Mouse (Mus musculus): Measurements from ENCODE around the gene Gper1. TPM values are rescaled to one million over a fixed set of nuclear protein-coding genes. Genes with fewer than 3 reads are reported as not detected.

The Gper1 gene
- 7.8 and 9.4 TPM in 2 replicates for polyA plus RNA-seq (2015; fragmentation: Nextera tagmentation; extraction: Ambion mirVana)

DNA sequence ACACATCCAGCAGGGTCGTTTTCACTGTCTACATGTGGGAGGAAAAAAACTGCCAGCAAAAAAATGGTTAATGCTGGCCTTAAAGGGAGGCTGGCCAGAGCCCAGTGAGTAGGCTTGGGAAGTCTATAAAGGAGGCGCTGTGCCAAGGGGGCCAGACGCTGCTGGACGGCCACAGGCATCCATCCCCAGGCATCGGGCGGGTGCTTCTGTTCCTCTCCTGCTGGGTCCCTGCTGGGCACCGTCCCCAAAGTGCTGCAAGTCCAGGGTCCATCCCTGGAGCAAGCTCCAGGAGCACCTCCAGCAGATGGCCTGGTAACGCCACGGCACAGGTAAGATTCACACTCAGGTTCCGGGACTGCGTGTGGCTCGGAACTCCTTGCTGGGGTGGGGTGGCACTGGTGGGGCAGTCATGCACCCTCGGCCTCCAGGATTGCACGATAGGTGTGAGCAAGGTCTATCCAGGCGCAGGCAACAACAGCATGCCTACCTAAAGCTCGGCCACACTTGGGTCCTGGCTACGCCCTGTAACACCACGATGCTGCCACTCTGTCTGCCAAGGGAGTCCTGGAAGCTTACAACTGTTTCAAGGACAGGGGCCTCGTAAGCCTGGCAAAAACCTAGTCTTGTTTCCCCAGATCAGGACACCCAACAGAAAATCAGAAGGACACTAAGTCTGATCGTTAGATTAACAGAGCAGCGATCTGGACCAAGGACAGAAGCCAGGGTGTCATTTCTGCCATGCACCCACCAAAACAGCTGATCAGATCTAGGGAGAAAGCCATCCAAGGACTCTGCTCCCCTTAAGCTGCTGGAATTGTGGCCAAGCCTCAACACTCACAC is at the start of gene Gper1:
Gper1 (plus strand) TSS at position 126 of the 840 bp plus-strand sequence.
- no peaks in the 10 kb centered on the region for H3K27me3 ChIP-seq (replicated peaks; ENCODE audit: control insufficient read depth, insufficient read depth, low read length)
- peaks cover 21% of the 10 kb centered on the region for H3K4me1 ChIP-seq (ENCODE audit: control insufficient read depth, insufficient read depth, low read depth, low read length)
- peak within 1 kb of the TSS; percentile 51 for H3K9ac ChIP-seq (ENCODE audit: low read depth, low read length)
- H3K4me2 ChIP-seq (ENCODE audit: low read length): peak within 1 kb of the TSS; percentile 48
- H3K27ac ChIP-seq (ENCODE audit: low read depth, low read length): peak within 1 kb of the TSS; percentile 61
- H3K4me3 ChIP-seq (ENCODE audit: low read length): peak within 1 kb of the TSS; percentile 33
- 0 out of 2 replicates have a peak, but pooled peaks have one; percentile 53 for ATAC-seq
- no peaks in the 10 kb centered on the region for H3K9me3 ChIP-seq (ENCODE audit: control insufficient read depth, low read length)
- WGBS: 48% methylated on average over 18 of the region's 21 CpGs
- H3K36me3 ChIP-seq (ENCODE audit: control insufficient read depth, insufficient read depth, low read length): no peaks in the 10 kb centered on the region

DNA sequence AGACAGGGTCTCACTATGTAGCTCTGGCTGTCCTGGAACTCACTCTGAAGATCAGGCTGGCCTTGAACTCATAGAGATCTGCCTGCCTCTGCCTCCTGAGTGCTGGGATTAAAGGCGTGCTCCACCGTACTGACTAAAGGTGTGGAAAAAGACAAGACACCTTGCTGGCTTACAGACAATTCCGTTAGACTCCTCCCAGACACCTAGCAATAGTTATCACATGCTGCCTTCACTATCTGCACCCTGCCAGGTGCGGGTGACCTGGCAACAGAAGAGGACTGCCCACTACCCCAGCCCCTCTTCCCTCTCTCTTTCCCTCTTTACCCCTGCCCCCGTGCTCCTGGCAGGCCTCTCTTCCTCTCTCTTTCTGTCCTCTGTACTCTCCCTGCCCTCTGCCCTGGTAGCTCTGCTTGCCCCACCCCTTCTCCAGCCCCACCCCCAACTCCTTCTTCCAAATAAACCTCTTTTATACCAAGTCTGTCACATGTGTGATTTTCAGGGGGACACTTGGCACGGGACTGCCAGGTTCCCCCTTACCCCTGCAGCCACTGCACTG is 49.0 kb upstream of the Gper1 start:
- 80% methylated on average over 6 of the region's 6 CpGs for WGBS
- no peaks in the 10 kb centered on the region for H3K9me3 ChIP-seq (ENCODE audit: control insufficient read depth, low read length)
- no peaks in the 10 kb centered on the region for H3K36me3 ChIP-seq (ENCODE audit: control insufficient read depth, insufficient read depth, low read length)
- H3K4me1 ChIP-seq (ENCODE audit: control insufficient read depth, insufficient read depth, low read depth, low read length): peaks cover 18% of the 10 kb centered on the region
- H3K4me2 ChIP-seq (ENCODE audit: low read length): no peak overlapping the region
- H3K27me3 ChIP-seq (replicated peaks; ENCODE audit: control insufficient read depth, insufficient read depth, low read length): no peaks in the 10 kb centered on the region
- H3K4me3 ChIP-seq (ENCODE audit: low read length): no peak overlapping the region
- no peak overlapping the region for H3K9ac ChIP-seq (ENCODE audit: low read depth, low read length)
- no peak for ATAC-seq
- H3K27ac ChIP-seq (ENCODE audit: low read depth, low read length): no peak overlapping the region

DNA sequence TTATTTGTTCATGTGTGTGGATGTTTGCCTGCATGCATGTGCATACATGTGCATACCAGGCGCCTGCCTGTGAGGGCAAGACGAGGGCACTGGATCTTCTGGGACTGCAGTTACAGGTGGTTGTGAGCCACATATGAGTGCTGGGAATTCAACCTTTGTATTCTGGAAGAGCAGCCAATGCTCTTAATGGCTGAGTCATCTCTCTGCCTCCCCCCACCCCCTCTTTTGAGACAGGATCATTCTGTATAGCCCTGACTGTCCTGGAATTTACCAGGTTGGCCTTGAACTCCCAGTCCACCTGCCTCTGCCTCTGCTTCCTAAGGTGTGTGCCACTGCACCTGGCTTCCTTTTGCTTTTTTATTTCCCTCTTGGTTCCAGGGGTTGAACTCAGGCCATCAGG is 48.1 kb upstream of the Gper1 start:
- Histone ChIP-seq H3K36me3 (ENCODE audit: control insufficient read depth, insufficient read depth, low read length) (no peaks in the 10 kb centered on the region), H3K4me3 (ENCODE audit: low read length) (no peak overlapping the region), H3K9ac (ENCODE audit: low read depth, low read length) (no peak overlapping the region), H3K27me3 (replicated peaks; ENCODE audit: control insufficient read depth, insufficient read depth, low read length) (no peaks in the 10 kb centered on the region), H3K27ac (ENCODE audit: low read depth, low read length) (no peak overlapping the region), H3K4me2 (ENCODE audit: low read length) (no peak overlapping the region), H3K9me3 (ENCODE audit: control insufficient read depth, low read length) (no peaks in the 10 kb centered on the region), H3K4me1 (ENCODE audit: control insufficient read depth, insufficient read depth, low read depth, low read length) (peaks cover 20% of the 10 kb centered on the region)
- no peak for ATAC-seq
- 75% methylated on average over 2 of the region's 2 CpGs for WGBS

DNA sequence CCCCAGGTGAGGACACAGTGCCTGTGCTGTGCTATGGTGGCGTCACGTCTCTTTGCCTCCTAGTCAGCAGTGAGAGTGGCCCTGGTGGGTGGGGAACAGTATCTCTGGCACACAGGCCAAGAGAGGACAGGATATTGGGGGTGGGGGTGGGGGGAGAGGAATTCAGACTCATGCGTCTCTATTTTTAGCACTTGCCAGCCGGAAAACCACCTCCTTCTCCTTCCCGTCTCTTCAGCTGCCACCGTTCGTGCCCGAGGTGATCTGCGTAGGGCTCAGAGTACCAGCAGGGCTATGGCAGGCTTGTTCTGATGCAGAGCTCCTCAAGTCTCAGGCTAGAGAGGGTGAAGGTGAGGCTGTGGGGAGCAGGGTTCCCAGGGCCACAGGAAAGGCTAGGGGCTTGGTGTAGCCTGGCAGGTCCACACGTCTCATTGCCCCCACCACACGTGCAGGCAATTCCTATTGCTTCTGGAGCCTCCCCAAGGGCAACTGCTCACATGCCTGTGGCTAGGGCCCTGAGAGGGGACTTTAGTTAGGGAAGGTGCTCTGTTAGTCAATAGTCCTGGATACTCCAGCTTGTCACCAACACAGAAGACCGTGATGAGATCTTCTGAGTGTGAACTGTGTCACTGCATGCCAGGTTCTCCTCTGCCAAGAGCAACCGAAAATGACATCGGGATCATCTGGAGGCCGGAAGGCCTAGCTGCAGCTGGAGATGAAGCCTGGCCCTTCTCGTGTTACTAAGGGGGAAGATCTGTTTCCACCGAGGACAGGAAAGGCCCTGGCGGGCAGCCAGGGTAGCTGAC is 45.3 kb upstream of the Gper1 start, which contains the start of gene Gpr146:
Gpr146 (plus strand) TSS at position 230 of the 803 bp plus-strand sequence.
- peaks cover 21% of the 10 kb centered on the region for H3K4me1 ChIP-seq (ENCODE audit: control insufficient read depth, insufficient read depth, low read depth, low read length)
- no peaks in the 10 kb centered on the region for H3K9me3 ChIP-seq (ENCODE audit: control insufficient read depth, low read length)
- H3K4me2 ChIP-seq (ENCODE audit: low read length): no peak within 1 kb of the TSS
- no peaks in the 10 kb centered on the region for H3K36me3 ChIP-seq (ENCODE audit: control insufficient read depth, insufficient read depth, low read length)
- 0 out of 2 replicates have a peak within 1 kb of the TSS, but pooled peaks have one; percentile 1 for H3K27ac ChIP-seq (ENCODE audit: low read depth, low read length)
- no peak within 1 kb of the TSS for H3K4me3 ChIP-seq (ENCODE audit: low read length)
- H3K27me3 ChIP-seq (replicated peaks; ENCODE audit: control insufficient read depth, insufficient read depth, low read length): no peaks in the 10 kb centered on the region
- H3K9ac ChIP-seq (ENCODE audit: low read depth, low read length): no peak within 1 kb of the TSS
- ATAC-seq: no peak
- 75% methylated on average over 18 of the region's 18 CpGs for WGBS

DNA sequence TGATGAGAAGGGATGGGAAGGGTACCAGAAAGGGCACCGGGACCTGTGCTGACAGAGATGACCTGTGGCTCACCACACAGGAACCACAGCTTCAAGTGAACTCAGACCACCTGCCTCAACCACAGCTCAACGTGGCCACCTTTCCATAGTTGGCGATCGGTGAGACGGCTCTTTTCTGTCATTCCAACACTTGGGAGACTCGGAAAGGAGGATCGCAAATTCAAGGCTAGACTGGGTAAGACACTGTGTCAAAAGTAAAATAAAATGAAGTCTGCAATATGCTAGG is 44.7 kb upstream of the Gper1 start:
- Histone ChIP-seq H3K36me3 (ENCODE audit: control insufficient read depth, insufficient read depth, low read length) (no peaks in the 10 kb centered on the region), H3K9me3 (ENCODE audit: control insufficient read depth, low read length) (no peaks in the 10 kb centered on the region), H3K27me3 (replicated peaks; ENCODE audit: control insufficient read depth, insufficient read depth, low read length) (no peaks in the 10 kb centered on the region), H3K4me3 (ENCODE audit: low read length) (no peak overlapping the region), H3K4me2 (ENCODE audit: low read length) (no peak overlapping the region), H3K27ac (ENCODE audit: low read depth, low read length) (no peak overlapping the region), H3K9ac (ENCODE audit: low read depth, low read length) (no peak overlapping the region), H3K4me1 (ENCODE audit: control insufficient read depth, insufficient read depth, low read depth, low read length) (peaks cover 23% of the 10 kb centered on the region)
- no peak for ATAC-seq
- 92% methylated on average over 7 of the region's 7 CpGs for WGBS

DNA sequence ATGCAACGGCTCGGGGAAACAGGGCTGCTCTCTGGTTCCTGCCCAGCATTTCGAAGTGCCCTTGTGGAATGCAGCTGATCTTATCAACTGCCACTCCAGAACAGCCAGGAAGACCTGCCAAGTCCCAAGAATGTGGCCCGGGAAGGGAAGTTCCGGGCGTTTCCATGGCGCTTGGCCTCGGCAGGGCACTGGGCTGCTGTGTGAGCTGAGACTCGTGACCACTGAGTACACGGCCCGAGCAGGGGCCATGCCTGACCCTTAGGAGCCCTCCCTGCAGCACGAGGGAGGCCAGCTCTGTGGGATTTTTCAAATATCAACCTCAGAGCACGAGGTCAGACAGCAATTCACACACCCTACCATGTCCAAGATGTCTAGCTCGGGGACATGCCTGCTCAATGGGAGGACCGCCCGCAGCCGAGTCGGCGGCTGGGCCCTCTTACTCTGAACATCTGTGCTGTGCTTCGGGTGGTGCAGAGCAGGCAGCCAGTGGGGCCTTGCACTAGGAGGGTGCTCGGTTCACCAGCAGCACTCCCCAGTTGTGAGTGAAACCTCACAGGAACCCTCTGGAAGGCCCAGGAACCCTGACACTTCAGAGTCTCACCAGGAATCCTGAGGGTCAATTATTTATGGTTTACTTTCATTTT is 43.8 kb upstream of the Gper1 start:
- H3K4me3 ChIP-seq (ENCODE audit: low read length): no peak overlapping the region
- peak; percentile 51 for ATAC-seq
- H3K4me2 ChIP-seq (ENCODE audit: low read length): no peak overlapping the region
- H3K27ac ChIP-seq (ENCODE audit: low read depth, low read length): peak overlapping the region; percentile 4
- H3K27me3 ChIP-seq (replicated peaks; ENCODE audit: control insufficient read depth, insufficient read depth, low read length): no peaks in the 10 kb centered on the region
- no peaks in the 10 kb centered on the region for H3K36me3 ChIP-seq (ENCODE audit: control insufficient read depth, insufficient read depth, low read length)
- H3K9ac ChIP-seq (ENCODE audit: low read depth, low read length): no peak overlapping the region
- no peaks in the 10 kb centered on the region for H3K9me3 ChIP-seq (ENCODE audit: control insufficient read depth, low read length)
- WGBS: 41% methylated on average over 21 of the region's 21 CpGs
- peaks cover 24% of the 10 kb centered on the region for H3K4me1 ChIP-seq (ENCODE audit: control insufficient read depth, insufficient read depth, low read depth, low read length)

DNA sequence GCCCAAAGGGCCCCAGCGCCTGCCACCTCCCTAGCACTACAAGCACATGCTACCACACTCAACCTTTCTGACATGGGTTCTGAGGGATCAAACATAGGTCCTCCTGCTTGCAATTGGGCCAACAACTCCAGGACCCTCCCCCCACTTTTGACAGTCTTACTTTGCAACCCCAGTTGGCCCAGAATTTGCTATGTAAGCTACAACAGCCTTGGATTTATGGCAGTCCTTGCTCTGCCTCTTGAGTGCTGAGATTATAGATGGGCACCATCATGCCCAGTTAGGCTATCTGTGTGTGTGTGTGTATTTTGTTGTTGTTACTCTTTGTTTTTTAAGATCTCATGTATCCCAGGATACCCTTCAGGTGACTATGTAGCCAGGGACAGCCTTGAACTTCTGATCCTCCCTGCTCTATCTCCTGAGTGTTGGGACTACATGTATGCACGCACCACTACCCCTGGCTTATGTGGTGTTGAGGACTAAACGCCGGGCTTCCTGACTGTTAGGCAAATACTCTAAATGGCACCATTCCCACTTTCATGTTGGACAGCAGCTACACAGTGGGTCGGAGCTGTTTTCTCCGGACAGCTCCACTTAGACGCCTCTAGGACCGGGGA is 43.1 kb upstream of the Gper1 start:
- Histone ChIP-seq H3K4me1 (ENCODE audit: control insufficient read depth, insufficient read depth, low read depth, low read length) (peaks cover 24% of the 10 kb centered on the region), H3K27ac (ENCODE audit: low read depth, low read length) (peak overlapping the region; percentile 4), H3K27me3 (replicated peaks; ENCODE audit: control insufficient read depth, insufficient read depth, low read length) (no peaks in the 10 kb centered on the region), H3K36me3 (ENCODE audit: control insufficient read depth, insufficient read depth, low read length) (no peaks in the 10 kb centered on the region), H3K9ac (ENCODE audit: low read depth, low read length) (peak overlapping the region; percentile 75; the same call in 1 of the 2 replicates), H3K4me3 (ENCODE audit: low read length) (peak overlapping the region; percentile 66), H3K9me3 (ENCODE audit: control insufficient read depth, low read length) (no peaks in the 10 kb centered on the region), H3K4me2 (ENCODE audit: low read length) (peak overlapping the region; percentile 85)
- 20% methylated on average over 8 of the region's 8 CpGs for WGBS
- ATAC-seq: peak; percentile 41

DNA sequence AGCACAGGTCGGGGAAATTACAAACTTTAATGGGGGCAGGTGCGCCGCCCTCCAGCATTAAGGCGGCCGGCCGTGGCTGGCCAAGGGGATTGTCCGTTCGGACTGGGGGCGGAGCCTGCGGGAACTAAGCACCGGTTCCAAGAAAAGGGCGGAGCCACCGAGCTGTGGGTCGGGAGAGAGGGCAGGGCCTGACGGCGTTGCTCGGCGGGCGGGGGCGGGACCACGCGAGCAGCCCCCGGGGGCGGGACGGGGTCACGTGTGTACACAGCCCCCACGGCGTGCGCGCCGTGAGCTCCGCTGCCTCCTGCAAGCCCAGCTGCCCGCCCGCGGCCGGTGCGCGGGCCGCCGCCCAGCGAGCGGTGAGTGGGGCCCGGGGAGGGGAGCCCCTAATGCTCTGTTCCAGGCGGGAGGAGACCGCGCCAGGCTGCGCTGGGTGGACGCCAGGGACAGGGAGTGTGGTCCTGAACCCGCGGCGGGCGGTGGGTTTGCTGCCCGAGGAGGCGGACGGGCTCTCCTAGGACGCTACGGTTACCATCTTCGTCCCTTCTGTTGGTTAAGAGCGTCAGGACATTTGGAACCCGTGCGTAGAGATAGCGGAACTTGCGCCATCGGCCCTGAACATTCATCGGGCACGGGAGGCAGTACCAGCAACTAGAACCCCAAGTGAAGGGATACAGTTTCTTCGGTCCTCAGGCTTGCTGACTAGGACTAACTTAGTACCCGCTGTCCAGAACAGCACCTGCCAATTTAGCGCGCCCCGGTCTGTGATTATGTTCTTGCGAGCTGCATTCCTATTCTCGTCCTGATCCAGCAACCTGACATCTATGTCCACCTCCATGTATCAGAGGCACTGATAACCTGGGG is 42.3 kb upstream of the Gper1 start:
- WGBS: under 1% methylated on average over 53 of the region's 73 CpGs
- H3K4me3 ChIP-seq (ENCODE audit: low read length): peak overlapping the region; percentile 66
- H3K4me1 ChIP-seq (ENCODE audit: control insufficient read depth, insufficient read depth, low read depth, low read length): peaks cover 24% of the 10 kb centered on the region

More for the DNA sequence above, 42.3 kb upstream of the Gper1 start:
- Histone ChIP-seq H3K36me3 (ENCODE audit: control insufficient read depth, insufficient read depth, low read length) (no peaks in the 10 kb centered on the region), H3K9me3 (ENCODE audit: control insufficient read depth, low read length) (no peaks in the 10 kb centered on the region), H3K27me3 (replicated peaks; ENCODE audit: control insufficient read depth, insufficient read depth, low read length) (no peaks in the 10 kb centered on the region), H3K27ac (ENCODE audit: low read depth, low read length) (peak overlapping the region; percentile 57), H3K9ac (ENCODE audit: low read depth, low read length) (peak overlapping the region; percentile 75), H3K4me2 (ENCODE audit: low read length) (peak overlapping the region; percentile 85)
- peak; percentile 84 for ATAC-seq

All from hindbrain, embryonic 16.5 days (tissue).